Mouse (Mus musculus): ENCODE data around the gene Tgfb1.

DNA sequence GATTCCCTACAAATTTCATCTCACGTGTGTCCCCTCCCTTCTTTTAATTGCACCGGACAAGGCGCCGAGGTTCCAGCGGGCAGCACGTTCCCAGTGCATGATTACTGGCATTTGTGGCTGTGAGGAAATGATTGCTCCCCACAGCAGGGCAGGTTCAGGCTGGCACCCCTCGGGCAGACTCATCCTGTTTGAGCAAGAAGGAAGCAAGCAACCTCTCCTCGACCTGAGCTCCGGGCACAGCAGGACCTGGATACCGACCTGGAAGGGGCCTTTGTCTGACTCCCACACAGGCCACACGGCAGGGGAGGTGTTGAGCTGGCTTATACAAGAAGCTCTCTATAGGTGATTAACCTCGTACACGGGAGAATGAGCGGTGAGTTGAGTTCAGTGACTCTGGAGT is 41.7 kb upstream of the Tgfb1 start:
- TF ChIP-seq CTCF (IDR thresholded peaks at IDR 0.05; ENCODE audit: borderline replicate concordance, control insufficient read depth, extremely low read depth, insufficient read depth, low read length, poor library complexity) (no peak), POLR2A (IDR thresholded peaks at IDR 0.05; ENCODE audit: control insufficient read depth, extremely low read depth, insufficient read depth, low read length, poor library complexity) (no peak)

All from thymus, adult 2 months (tissue).